Mouse (Mus musculus): ENCODE measurements at regions not wholly inside any gene's neighbourhood (a gene's known extent, or its start where the extent isn't known, plus 50 kb on each side); places are given as distances from the start of the nearest gene placed in this dataset.

DNA sequence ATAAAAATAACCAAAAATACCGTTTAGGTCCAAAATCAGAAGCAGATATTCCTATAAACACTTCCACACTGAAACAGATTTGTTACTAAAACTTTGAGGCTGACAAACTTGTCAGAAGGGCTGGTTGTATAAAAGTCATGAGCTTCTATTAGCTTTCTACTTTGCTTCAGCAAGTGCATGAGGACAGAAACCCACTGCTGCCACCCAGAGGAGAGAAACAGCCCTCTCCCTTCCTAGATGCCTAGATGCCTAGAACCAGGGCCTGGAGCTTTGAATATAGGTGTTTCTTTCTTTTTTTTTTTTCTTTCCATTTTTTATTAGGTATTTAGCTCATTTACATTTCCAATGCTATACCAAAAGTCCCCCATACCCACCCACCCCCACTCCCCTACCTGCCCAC is 406.9 kb upstream of the Gpc5 start:
- Histone ChIP-seq H3K4me2 (no peak overlapping the region), H3K36me3 (no peaks in the 10 kb centered on the region), H3K4me3 (no peak overlapping the region), H3K27me3 (no peaks in the 10 kb centered on the region), H3K9ac (no peak overlapping the region), H3K27ac (replicated peaks) (no peak overlapping the region), H3K4me1 (replicated peaks) (no peaks in the 10 kb centered on the region), H3K9me3 (no peaks in the 10 kb centered on the region)
- WGBS: 62% methylated on average over 1 of the region's 1 CpGs
- no peak for ATAC-seq (ENCODE audit: low read depth)

- no peaks in the 10 kb centered on the region for H3K36me3 ChIP-seq
- H3K27me3 ChIP-seq: no peaks in the 10 kb centered on the region
- no peak overlapping the region for H3K4me2 ChIP-seq
- H3K4me1 ChIP-seq (replicated peaks): no peaks in the 10 kb centered on the region
- H3K27ac ChIP-seq (replicated peaks): no peak overlapping the region
- H3K4me3 ChIP-seq: no peak overlapping the region
- no peak overlapping the region for H3K9ac ChIP-seq
- WGBS: 68% methylated on average over 1 of the region's 1 CpGs
- no peak for ATAC-seq (ENCODE audit: low read depth)
- H3K9me3 ChIP-seq: no peaks in the 10 kb centered on the region
Measured at GRCm38 (mm10) chr14:114694930-114695329, 397.1 kb upstream of the Gpc5 start.

DNA sequence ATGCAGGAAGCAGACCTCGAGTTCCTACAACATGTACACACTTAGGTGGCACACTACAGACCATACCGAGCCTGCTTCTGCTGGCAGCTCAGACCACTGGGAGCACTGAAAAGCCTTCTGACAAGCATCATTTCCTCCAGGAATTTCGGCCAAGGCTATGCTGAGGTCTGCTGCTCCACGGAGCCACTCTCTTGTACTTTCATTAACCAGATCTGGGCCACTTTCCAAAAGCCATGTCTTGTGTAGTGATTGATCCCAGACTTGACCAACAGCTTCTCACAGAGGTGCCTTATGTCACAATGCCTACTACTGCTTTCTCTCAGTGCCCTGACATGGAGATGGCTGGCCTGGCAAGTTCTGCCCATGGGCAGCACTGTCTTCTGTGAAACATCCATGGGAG is 394.5 kb upstream of the Gpc5 start:
- no peaks in the 10 kb centered on the region for H3K4me1 ChIP-seq (replicated peaks)
- H3K4me3 ChIP-seq: no peak overlapping the region
- no peaks in the 10 kb centered on the region for H3K36me3 ChIP-seq
- no peak for ATAC-seq (ENCODE audit: low read depth)
- WGBS: 87% methylated on average over 4 of the region's 4 CpGs
- no peak overlapping the region for H3K9ac ChIP-seq
- no peaks in the 10 kb centered on the region for H3K27me3 ChIP-seq
- H3K9me3 ChIP-seq: no peaks in the 10 kb centered on the region
- no peak overlapping the region for H3K27ac ChIP-seq (replicated peaks)
- no peak overlapping the region for H3K4me2 ChIP-seq

DNA sequence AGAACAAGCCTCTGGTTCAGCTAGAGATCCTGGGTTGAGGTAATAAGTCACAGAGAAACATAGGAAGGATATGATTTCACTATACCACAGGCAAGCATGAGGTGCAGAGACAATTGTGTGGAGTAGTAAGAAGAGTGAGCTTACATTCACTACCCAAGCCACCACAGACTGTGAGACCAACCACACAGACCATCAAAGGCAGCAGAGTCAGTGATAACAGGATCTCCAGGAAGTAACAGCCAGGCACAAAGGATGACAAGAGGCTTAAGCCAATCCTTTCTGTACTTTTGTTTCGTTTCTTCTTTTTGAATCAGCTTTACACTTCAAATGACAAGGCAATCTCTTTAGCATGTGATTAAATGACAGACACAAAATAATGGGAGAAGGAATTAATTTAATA is 368.9 kb upstream of the Gpc5 start:
- Histone ChIP-seq H3K4me1 (replicated peaks) (no peaks in the 10 kb centered on the region), H3K9me3 (no peaks in the 10 kb centered on the region), H3K27ac (replicated peaks) (no peak overlapping the region), H3K27me3 (no peaks in the 10 kb centered on the region), H3K9ac (no peak overlapping the region), H3K4me2 (no peak overlapping the region), H3K36me3 (no peaks in the 10 kb centered on the region), H3K4me3 (no peak overlapping the region)
- no peak for ATAC-seq (ENCODE audit: low read depth)
- WGBS: 71% methylated on average over 1 of the region's 1 CpGs

DNA sequence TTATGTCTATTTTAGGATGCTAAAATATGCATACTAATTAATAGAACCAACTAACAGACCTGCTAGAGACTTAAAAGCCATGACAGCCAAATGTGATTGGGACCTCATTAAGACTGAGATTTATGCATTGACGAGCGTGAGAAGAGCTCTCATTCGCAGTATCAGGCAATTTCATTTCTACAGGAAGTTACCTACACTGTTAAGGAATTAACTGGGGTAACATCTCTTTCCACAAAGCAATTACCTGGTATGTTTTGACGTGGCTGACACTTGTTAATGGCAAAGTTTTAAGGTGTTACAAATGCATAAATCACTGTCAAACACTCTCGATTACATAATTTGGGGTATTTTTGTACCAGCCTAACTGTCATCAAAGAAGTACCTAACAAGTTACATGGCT is 324.7 kb upstream of the Gpc5 start:
- Histone ChIP-seq H3K27me3 (no peaks in the 10 kb centered on the region), H3K9me3 (no peaks in the 10 kb centered on the region), H3K36me3 (no peaks in the 10 kb centered on the region), H3K9ac (no peak overlapping the region), H3K4me1 (replicated peaks) (no peaks in the 10 kb centered on the region), H3K4me2 (no peak overlapping the region), H3K27ac (replicated peaks) (no peak overlapping the region), H3K4me3 (no peak overlapping the region)
- 81% methylated on average over 5 of the region's 5 CpGs for WGBS
- ATAC-seq (ENCODE audit: low read depth): no peak

GRCm38 (mm10) chr14:114776723-114777122 is 315.3 kb upstream of the Gpc5 start:
- Histone ChIP-seq H3K27ac (replicated peaks) (no peak overlapping the region), H3K36me3 (no peaks in the 10 kb centered on the region), H3K27me3 (no peaks in the 10 kb centered on the region), H3K4me2 (no peak overlapping the region), H3K9ac (no peak overlapping the region), H3K4me3 (no peak overlapping the region), H3K9me3 (no peaks in the 10 kb centered on the region), H3K4me1 (replicated peaks) (no peaks in the 10 kb centered on the region)
- 75% methylated on average over 2 of the region's 2 CpGs for WGBS
- ATAC-seq (ENCODE audit: low read depth): no peak

- Histone ChIP-seq H3K27ac (replicated peaks) (no peak overlapping the region), H3K4me1 (replicated peaks) (no peaks in the 10 kb centered on the region), H3K4me3 (no peak overlapping the region), H3K9me3 (no peaks in the 10 kb centered on the region), H3K27me3 (no peaks in the 10 kb centered on the region), H3K36me3 (no peaks in the 10 kb centered on the region), H3K9ac (no peak overlapping the region), H3K4me2 (no peak overlapping the region)
- ATAC-seq (ENCODE audit: low read depth): no peak
- 92% methylated on average over 3 of the region's 3 CpGs for WGBS
Measured at GRCm38 (mm10) chr14:114781821-114782220, 310.2 kb upstream of the Gpc5 start.

GRCm38 (mm10) chr14:114790946-114791830 is 300.8 kb upstream of the Gpc5 start:
- Histone ChIP-seq H3K4me1 (replicated peaks) (no peaks in the 10 kb centered on the region), H3K27me3 (no peaks in the 10 kb centered on the region), H3K9ac (0 out of 2 replicates have a peak overlapping the region, but pooled peaks have one; percentile 49), H3K9me3 (no peaks in the 10 kb centered on the region), H3K4me2 (peak overlapping the region; percentile 46), H3K4me3 (peak overlapping the region; percentile 28), H3K36me3 (no peaks in the 10 kb centered on the region), H3K27ac (replicated peaks) (no peak overlapping the region)
- ATAC-seq (ENCODE audit: low read depth): peak; percentile 88
- WGBS: 22% methylated on average over 13 of the region's 13 CpGs

DNA sequence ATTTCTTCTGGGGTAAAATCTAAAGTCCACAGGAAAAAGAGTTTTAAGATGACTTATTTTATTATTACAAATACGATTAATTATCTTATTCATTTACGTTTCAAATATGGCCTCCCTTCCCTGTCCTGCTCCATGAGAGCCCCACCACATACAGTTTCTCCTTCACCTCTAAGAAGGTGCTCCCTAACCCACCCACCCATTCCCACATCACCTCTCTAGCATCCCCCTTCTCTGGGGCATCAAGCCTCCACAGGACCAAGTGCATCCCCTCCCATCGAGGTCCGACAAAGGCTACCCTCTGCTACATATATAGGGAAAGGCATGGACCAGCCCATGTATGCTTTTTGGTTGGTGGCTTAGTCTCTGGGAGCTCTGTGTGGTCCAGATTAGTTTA is 300.2 kb upstream of the Gpc5 start:
- H3K36me3 ChIP-seq: no peaks in the 10 kb centered on the region
- H3K27me3 ChIP-seq: no peaks in the 10 kb centered on the region
- H3K4me1 ChIP-seq (replicated peaks): no peaks in the 10 kb centered on the region
- H3K27ac ChIP-seq (replicated peaks): no peak overlapping the region
- peak; percentile 78 for ATAC-seq (ENCODE audit: low read depth)
- H3K9me3 ChIP-seq: no peaks in the 10 kb centered on the region
- no peak overlapping the region for H3K4me2 ChIP-seq
- no peak overlapping the region for H3K4me3 ChIP-seq
- H3K9ac ChIP-seq: no peak overlapping the region
- 75% methylated on average over 4 of the region's 4 CpGs for WGBS

DNA sequence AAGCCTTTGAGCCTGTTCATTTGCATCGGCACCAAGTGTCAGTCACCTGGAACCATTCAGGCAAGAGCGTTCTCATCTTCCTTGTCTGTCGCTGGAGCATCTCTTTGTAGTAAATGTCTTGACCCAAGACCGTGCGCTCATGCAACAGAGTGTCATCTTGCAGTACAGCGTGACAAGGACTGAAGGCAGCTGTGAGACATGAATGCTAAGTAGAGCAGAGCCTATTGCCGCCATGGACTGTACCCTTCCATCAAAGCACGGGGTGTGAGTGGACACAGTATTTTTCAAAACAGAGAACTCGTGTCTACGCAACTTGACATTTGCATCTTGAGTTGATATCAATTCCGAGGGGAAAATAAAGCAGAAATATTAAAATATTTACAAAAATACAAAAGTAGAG is 287.4 kb upstream of the Gpc5 start:
- 87% methylated on average over 11 of the region's 11 CpGs for WGBS
- no peaks in the 10 kb centered on the region for H3K4me1 ChIP-seq (replicated peaks)
- no peak overlapping the region for H3K4me2 ChIP-seq
- no peaks in the 10 kb centered on the region for H3K36me3 ChIP-seq
- H3K9ac ChIP-seq: no peak overlapping the region
- no peaks in the 10 kb centered on the region for H3K9me3 ChIP-seq
- H3K27ac ChIP-seq (replicated peaks): no peak overlapping the region
- ATAC-seq (ENCODE audit: low read depth): no peak
- H3K27me3 ChIP-seq: no peaks in the 10 kb centered on the region
- H3K4me3 ChIP-seq: no peak overlapping the region

DNA sequence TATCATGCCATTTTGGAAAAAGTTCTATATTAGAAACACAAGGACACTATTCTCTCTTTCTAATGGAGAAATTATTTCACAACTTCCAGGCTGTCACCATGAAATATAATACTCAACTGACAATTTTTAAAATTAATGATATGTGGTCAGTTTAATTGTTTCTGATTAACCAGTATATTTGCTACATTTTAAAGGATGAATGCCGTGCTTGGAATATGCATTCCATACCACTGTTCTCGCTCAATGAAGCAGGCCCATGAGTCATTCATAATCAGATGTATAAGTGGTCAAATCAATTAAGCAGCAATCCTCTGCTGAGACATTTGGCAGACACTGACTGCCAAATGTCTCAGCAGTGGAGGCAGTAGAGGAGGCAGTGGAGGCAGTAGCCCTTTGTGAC is 283.4 kb upstream of the Gpc5 start:
- Histone ChIP-seq H3K4me3 (no peak overlapping the region), H3K4me1 (replicated peaks) (no peaks in the 10 kb centered on the region)

GRCm38 (mm10) chr14:114820677-114821076 is 271.3 kb upstream of the Gpc5 start:
- H3K4me3 ChIP-seq: no peak overlapping the region
- no peak overlapping the region for H3K9ac ChIP-seq
- no peak overlapping the region; the same call in 1 of the 2 replicates for H3K27ac ChIP-seq (replicated peaks)
- H3K9me3 ChIP-seq: no peaks in the 10 kb centered on the region
- no peak for ATAC-seq (ENCODE audit: low read depth)
- H3K4me2 ChIP-seq: no peak overlapping the region
- no peaks in the 10 kb centered on the region for H3K36me3 ChIP-seq
- WGBS: 4% methylated on average over 1 of the region's 1 CpGs
- no peaks in the 10 kb centered on the region for H3K27me3 ChIP-seq
- peaks cover 10% of the 10 kb centered on the region for H3K4me1 ChIP-seq (replicated peaks)

More for the DNA sequence above, 283.4 kb upstream of the Gpc5 start:
- H3K27ac ChIP-seq (replicated peaks): no peak overlapping the region
- no peaks in the 10 kb centered on the region for H3K36me3 ChIP-seq
- H3K9me3 ChIP-seq: no peaks in the 10 kb centered on the region
- no peaks in the 10 kb centered on the region for H3K27me3 ChIP-seq
- WGBS: 55% methylated on average over 2 of the region's 2 CpGs
- no peak overlapping the region for H3K4me2 ChIP-seq
- no peak overlapping the region for H3K9ac ChIP-seq
- ATAC-seq (ENCODE audit: low read depth): no peak

DNA sequence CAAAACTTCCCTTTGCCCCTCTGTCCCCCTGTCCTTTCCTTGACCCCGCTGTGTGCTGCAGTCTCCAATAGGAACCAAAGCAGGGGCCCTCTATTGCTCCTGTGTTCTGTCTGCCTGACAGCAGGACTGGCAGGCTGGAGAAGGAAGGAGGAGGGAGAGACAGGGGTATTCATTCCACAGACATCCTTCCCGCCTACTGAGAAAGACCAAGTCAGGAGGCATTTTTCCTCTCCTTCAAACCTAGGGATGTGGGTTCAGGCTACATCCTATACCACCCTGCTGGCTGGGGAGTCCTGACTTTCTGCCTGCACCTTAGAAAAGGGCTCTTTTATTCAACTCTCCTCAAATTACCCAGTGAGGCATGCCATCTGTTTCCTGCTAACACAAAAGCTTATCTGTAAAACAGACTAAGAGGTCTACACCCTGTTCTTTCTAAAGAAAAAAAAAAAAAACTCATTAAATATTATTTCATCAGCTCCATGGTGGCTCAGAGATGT is 270.9 kb upstream of the Gpc5 start:
- ATAC-seq (ENCODE audit: low read depth): peak; percentile 43; the same call in 1 of the 2 replicates
- no peak overlapping the region for H3K9ac ChIP-seq
- no peaks in the 10 kb centered on the region for H3K27me3 ChIP-seq
- WGBS: 11% methylated on average over 2 of the region's 2 CpGs
- H3K4me2 ChIP-seq: no peak overlapping the region
- H3K4me3 ChIP-seq: no peak overlapping the region
- no peak overlapping the region; the same call in 1 of the 2 replicates for H3K27ac ChIP-seq (replicated peaks)
- no peaks in the 10 kb centered on the region for H3K9me3 ChIP-seq
- peaks cover 10% of the 10 kb centered on the region for H3K4me1 ChIP-seq (replicated peaks)
- H3K36me3 ChIP-seq: no peaks in the 10 kb centered on the region

Measured in neural tube, embryonic 13.5 days (tissue).